Comparison of ENCODE assay signal across 9 mouse cellular contexts in the genomic region with DNA sequence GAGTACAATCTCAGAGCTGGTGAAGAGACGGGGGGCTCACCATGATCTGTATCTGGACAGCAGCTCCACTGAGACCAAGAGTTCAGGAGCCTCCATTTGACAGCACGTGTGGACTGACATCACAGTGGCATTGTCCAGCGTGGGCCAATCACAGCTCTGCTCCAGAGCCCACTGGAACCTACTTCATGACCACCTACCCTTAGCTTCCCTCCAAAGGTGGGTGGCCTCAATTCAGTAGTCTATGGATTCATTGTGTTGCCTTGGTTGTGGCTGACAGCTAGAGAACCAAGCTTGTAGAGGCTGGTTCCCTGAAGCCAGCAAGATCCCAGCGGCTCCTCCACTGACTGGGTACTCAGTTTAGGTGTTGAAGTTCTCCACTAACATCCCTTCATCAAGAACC. TPM values are rescaled to one million over a fixed set of nuclear protein-coding genes. Genes with fewer than 3 reads are reported as not detected.
DNase-seq lines count a peak whose midpoint lies in the region; ATAC-seq and TF ChIP-seq lines count a peak whose summit lies in the region.
"Had no signal": no experiment of that assay in that cellular context is flagged by ENCODE, and none has a peak within 500 bp of the region (broad histone marks: within the 10 kb centered on the region; RNA-seq: fewer than 3 reads in every experiment).

A gene (minus strand): TSS at position 121 of the 400 bp plus-strand sequence.
A gene (plus strand): TSS at position 174 of the 400 bp plus-strand sequence.

- peaks cover 21% of the 10 kb centered on the region; the same call in 1 of the 2 replicates for H3K36me3 ChIP-seq in kidney, postnatal 0 days (ENCODE audit: insufficient read depth, low read length)
- peaks cover 49% of the 10 kb centered on the region for H3K36me3 ChIP-seq in embryonic facial prominence, embryonic 13.5 days
- peaks cover 26% of the 10 kb centered on the region for H3K36me3 ChIP-seq in intestine, embryonic 15.5 days
- peaks cover 11% of the 10 kb centered on the region for H3K36me3 ChIP-seq in myocyte (ENCODE audit: control insufficient read depth, insufficient read depth)

- no peak within 1 kb of the TSS for H3ac ChIP-seq in myocyte (ENCODE audit: control insufficient read depth, insufficient read length)

- no peaks in the 10 kb centered on the region for H3K27me3 ChIP-seq in kidney, postnatal 0 days (ENCODE audit: insufficient read depth, low read length)
- H3K27me3 ChIP-seq in embryonic facial prominence, embryonic 13.5 days = no peaks in the 10 kb centered on the region
- H3K27me3 ChIP-seq in intestine, embryonic 15.5 days (replicated peaks) = no peaks in the 10 kb centered on the region
- no peaks in the 10 kb centered on the region for H3K27me3 ChIP-seq in myocyte (ENCODE audit: control insufficient read depth, insufficient read depth, insufficient read length)

- no peak for ATAC-seq in kidney, postnatal 0 days (replicated peaks; ENCODE audit: low FRiP score, low read depth)
- no peak for ATAC-seq in embryonic facial prominence, embryonic 13.5 days (ENCODE audit: insufficient number of reproducible peaks, insufficient read depth, low FRiP score, low TSS enrichment, low read depth)
- ATAC-seq in intestine, embryonic 15.5 days = no peak

- peak within 1 kb of the TSS; percentile 82; the same call in 1 of the 2 replicates for H3K4me3 ChIP-seq in kidney, postnatal 0 days (replicated peaks; ENCODE audit: low read depth, low read length)
- peak within 1 kb of the TSS; percentile 91 for H3K4me3 ChIP-seq in embryonic facial prominence, embryonic 13.5 days
- peak within 1 kb of the TSS; percentile 72 for H3K4me3 ChIP-seq in intestine, embryonic 15.5 days (replicated peaks)
- H3K4me3 ChIP-seq in myocyte = peak within 1 kb of the TSS; percentile 77

- H3K4me1 ChIP-seq in kidney, postnatal 0 days (replicated peaks; ENCODE audit: insufficient read depth, low read length) = peaks cover 8% of the 10 kb centered on the region
- peaks cover 25% of the 10 kb centered on the region for H3K4me1 ChIP-seq in embryonic facial prominence, embryonic 13.5 days
- H3K4me1 ChIP-seq in intestine, embryonic 15.5 days (replicated peaks) = peaks cover 16% of the 10 kb centered on the region

- TF ChIP-seq POLR2A in myocyte (IDR thresholded peaks at IDR 0.05; ENCODE audit: insufficient read length, low read depth) = no peak

- no peak within 1 kb of the TSS for H3K27ac ChIP-seq in kidney, postnatal 0 days
- no peak within 1 kb of the TSS for H3K27ac ChIP-seq in embryonic facial prominence, embryonic 13.5 days
- no peak within 1 kb of the TSS for H3K27ac ChIP-seq in intestine, embryonic 15.5 days

- peak within 1 kb of the TSS; percentile 94 for H3K9ac ChIP-seq in kidney, postnatal 0 days (ENCODE audit: low read depth, low read length)
- peak within 1 kb of the TSS; percentile 97 for H3K9ac ChIP-seq in embryonic facial prominence, embryonic 13.5 days
- peak within 1 kb of the TSS; percentile 92 for H3K9ac ChIP-seq in intestine, embryonic 15.5 days

- peaks cover 29% of the 10 kb centered on the region for H3K79me2 ChIP-seq in myocyte (ENCODE audit: control insufficient read depth, insufficient read depth)

- no peak for DNase-seq in kidney, postnatal 0 days (ENCODE audit: low spot score)
- DNase-seq in kidney, postnatal 36 days = no peak
- DNase-seq in gastrocnemius, adult 18-20 months (ENCODE audit: low spot score) = no peak
- DNase-seq in right cerebral cortex, postnatal 25 days = no peak
- DNase-seq in cerebellum, adult 9-10 months = no peak
- DNase-seq: lung, adult 2 months had no signal

- H3K4me2 ChIP-seq in kidney, postnatal 0 days (ENCODE audit: low read length) = peak within 1 kb of the TSS; percentile 58
- H3K4me2 ChIP-seq in embryonic facial prominence, embryonic 13.5 days = peak within 1 kb of the TSS; percentile 89
- H3K4me2 ChIP-seq in intestine, embryonic 15.5 days (replicated peaks) = peak within 1 kb of the TSS; percentile 55
- H3K4me2 ChIP-seq in myocyte (ENCODE audit: low read depth) = peak within 1 kb of the TSS; percentile 79

- no peaks in the 10 kb centered on the region for H3K9me3 ChIP-seq in kidney, postnatal 0 days (replicated peaks; ENCODE audit: low read length)
- no peaks in the 10 kb centered on the region for H3K9me3 ChIP-seq in embryonic facial prominence, embryonic 13.5 days
- no peaks in the 10 kb centered on the region for H3K9me3 ChIP-seq in intestine, embryonic 15.5 days

- no peak for TF ChIP-seq CTCF in kidney, postnatal 0 days (IDR thresholded peaks at IDR 0.05; ENCODE audit: low read depth)

- 75% methylated on average over 4 of the region's 4 CpGs for WGBS in kidney, postnatal 0 days
- WGBS in embryonic facial prominence, embryonic 13.5 days = 84% methylated on average over 4 of the region's 4 CpGs
- 80% methylated on average over 4 of the region's 4 CpGs for WGBS in intestine, embryonic 15.5 days

TF ChIP-seq in myocyte, 11 proteins besides CTCF, POLR2A, EP300 and RAD21:
- TF ChIP-seq POLR2AphosphoS2 (IDR thresholded peaks at IDR 0.05; ENCODE audit: insufficient read length, low read depth) = peak; percentile 57
- no peak for TF ChIP-seq SRF (IDR thresholded peaks at IDR 0.05; ENCODE audit: control insufficient read depth, insufficient read length, low read depth)

RNA-seq across cellular contexts. Expression of the first gene that starts in this region (rescaled TPM):
- not detected in 2 replicates for polyA plus RNA-seq in kidney, postnatal 0 days (2015; fragmentation: Nextera tagmentation; extraction: Ambion mirVana)
- polyA plus RNA-seq in embryonic facial prominence, embryonic 13.5 days (2015; fragmentation: Nextera tagmentation; extraction: Ambion mirVana) = 0.20 and 0.23 TPM in 2 replicates
- polyA plus RNA-seq in intestine, embryonic 15.5 days (2015; fragmentation: Nextera tagmentation; extraction: Ambion mirVana) = 0.11 and 0.19 TPM in 2 replicates
- polyA plus RNA-seq in myocyte (2012; fragmentation: generic; extraction: Trizol) = 0.36 TPM
- not detected for total RNA-seq in gastrocnemius, adult 18-20 months (2021)

RNA-seq across cellular contexts. Expression of the second gene that starts in this region (rescaled TPM):
- 1,452 and 1,460 TPM in 2 replicates for polyA plus RNA-seq in kidney, postnatal 0 days (2015; fragmentation: Nextera tagmentation; extraction: Ambion mirVana)
- 1,313 and 1,443 TPM in 2 replicates for polyA plus RNA-seq in embryonic facial prominence, embryonic 13.5 days (2015; fragmentation: Nextera tagmentation; extraction: Ambion mirVana)
- polyA plus RNA-seq in intestine, embryonic 15.5 days (2015; fragmentation: Nextera tagmentation; extraction: Ambion mirVana) = 1,514 and 1,667 TPM in 2 replicates
- 178 TPM for polyA plus RNA-seq in myocyte (2012; fragmentation: generic; extraction: Trizol)
- 100 to 1,000 TPM; 548 to 574 TPM for total RNA-seq in gastrocnemius, adult 18-20 months (2021)
